Mouse (Mus musculus) bone marrow, adult 2 months (tissue): Measurements from ENCODE around the gene Tenm4.
A peak's percentile ranks its signal among the peaks of the same experiment; 100 is the strongest.

Experiments
- CTCF ChIP-seq: fragments of 200-500 bp; IDR thresholded peaks from 2 replicates; pipeline ENCODE4 v1.5.1; 2011; ENCODE audit warnings: low read length, control low read depth; ENCODE audit not compliant: control insufficient read depth, insufficient read depth
- POLR2A ChIP-seq: fragments of 200-500 bp; IDR thresholded peaks from 2 replicates; pipeline ENCODE4 v1.6.1; 2011; ENCODE audit warnings: low read depth, mild to moderate bottlenecking, control low read depth, low read length, borderline replicate concordance; ENCODE audit not compliant: control insufficient read depth

- TF ChIP-seq CTCF = peak; percentile 25; the same call in 1 of the 2 replicates
- TF ChIP-seq POLR2A = no peak
Observed at GRCm38 (mm10) chr7:96654206-96654605, 483.2 kb downstream of the Tenm4 start.
